Mouse (Mus musculus) layer of hippocampus, adult 2 months (tissue): ENCODE data around the gene Nab2. TPM values are rescaled to one million over a fixed set of nuclear protein-coding genes. Genes with fewer than 3 reads are reported as not detected.
A peak's percentile ranks its signal among the peaks of the same experiment; 100 is the strongest.
"Not testable (repeated sequence)": the region's sequence is repeated elsewhere in the genome, so short reads cannot be mapped to it uniquely, and the experiment has no call there.

Experiments
- DNase-seq, 2 experiments: peaks; one replicate each; pipeline ENCODE4 v3.0.0; 2022; ENCODE audit warnings: low spot score in 2 of 2
- H3K27ac ChIP-seq: fragments of 200-600 bp; 2 replicates; pipeline ENCODE4 v1.8.1; 2022
- H3K4me3 ChIP-seq: fragments of 200-600 bp; 2 replicates; pipeline ENCODE4 v1.8.1; 2022; ENCODE audit warnings: mild to moderate bottlenecking
- CTCF ChIP-seq: fragments of 200-600 bp; conservative IDR thresholded peaks from 2 replicates; pipeline ENCODE4 v1.8.1; 2022; ENCODE audit warnings: antibody characterized with exemption, mild to moderate bottlenecking, moderate library complexity
- total RNA-seq, 2 experiments: library from RNA; stranded (reverse); gene quantifications; 2 replicates each; pipeline ENCODE4 v1.2.3; 2021

Gene Nab2
- total RNA-seq, 2 experiments from 2014 or later = 44.0 to 44.4 TPM

DNA sequence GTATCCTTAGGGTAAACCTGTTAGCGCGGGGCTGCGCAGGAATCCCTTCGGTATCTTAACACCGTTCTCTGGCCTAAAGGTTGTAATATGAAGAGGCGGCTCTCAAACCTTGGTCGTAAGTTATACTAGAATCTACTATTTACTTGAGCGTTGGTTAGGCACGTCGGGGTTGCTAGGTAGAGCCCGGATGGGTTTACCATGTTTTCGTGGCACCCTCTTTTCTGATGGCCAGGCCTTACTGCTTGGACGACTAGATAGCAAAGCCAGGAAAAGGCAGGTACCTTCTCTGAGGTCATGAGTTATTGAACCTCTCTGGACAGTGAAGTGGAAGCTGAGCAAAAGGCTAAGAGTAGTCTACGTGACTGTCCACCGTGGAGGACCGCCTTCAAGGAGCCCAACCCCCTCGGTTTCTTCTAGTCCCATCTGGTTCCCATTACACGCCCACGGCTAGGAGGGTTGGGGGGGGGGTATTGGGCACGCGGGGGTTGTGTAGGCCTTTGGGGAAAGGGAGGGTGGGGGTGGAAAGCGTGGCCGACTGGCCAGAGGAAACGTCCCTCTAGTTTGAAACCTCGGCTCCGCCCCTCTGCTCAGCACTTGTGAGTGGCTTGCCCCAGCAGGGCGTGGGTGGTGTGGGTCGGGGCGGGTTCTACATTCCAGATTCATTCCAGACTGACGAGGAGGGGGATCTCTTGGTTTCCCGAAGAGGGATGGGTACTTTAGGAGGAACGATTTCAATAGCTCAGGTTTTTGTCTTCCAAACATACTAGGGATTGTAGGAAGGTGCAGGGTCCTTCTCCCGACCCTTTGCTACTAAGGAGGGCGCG lies 887 bp downstream of the Nab2 start:
- no peak for TF ChIP-seq CTCF
- DNase-seq = peak; percentile 68 to 77
- Histone ChIP-seq H3K27ac (peak overlapping the region; percentile 99), H3K4me3 (peak overlapping the region; percentile 85)

DNA sequence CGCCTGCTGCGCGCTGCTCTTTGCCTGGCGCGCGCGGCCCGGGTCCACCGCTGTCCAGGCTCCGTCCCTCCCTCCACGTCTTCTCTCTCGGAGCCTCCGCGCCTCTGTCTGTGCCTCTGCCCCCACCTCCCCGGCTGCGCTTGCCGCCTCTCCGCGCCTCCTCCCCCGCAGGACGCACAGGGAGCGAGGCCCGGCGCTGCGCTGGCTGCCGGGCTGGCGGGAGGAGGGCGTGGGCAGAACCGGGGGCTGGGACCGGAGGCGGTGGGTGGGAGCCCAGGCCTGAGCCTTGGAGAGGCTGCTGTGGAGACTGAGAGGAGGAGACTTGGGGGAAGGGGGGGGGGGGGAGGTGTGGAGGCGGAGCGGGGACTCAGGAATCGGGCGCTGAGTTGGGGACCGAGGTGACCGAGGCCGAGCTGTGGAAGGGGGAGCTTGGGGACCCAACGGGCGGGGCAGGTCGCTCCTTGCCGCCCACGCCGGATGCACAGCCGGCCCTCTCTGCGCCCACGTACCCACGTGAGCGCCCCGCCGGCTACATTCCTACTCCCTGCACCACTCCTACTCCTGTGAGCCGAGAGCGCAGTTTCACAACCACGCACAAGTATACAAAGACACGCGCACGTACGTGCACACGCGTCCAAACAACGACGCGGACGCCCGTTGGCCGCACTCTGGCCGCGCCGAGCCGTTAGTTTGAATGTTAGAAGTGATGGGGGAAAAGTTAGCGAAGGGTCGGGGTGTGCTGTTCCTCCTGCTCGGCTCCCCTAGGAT lies 1.7 kb downstream of the Nab2 start, which contains the start of gene Nemp1:
Gene Nemp1, plus strand, starts transcription at position 401 of the 768 bp plus-strand sequence.
- DNase-seq = peak; percentile 61 to 72
- TF ChIP-seq CTCF = no peak
- Histone ChIP-seq H3K27ac (peak within 1 kb of the TSS; percentile 99), H3K4me3 (peak within 1 kb of the TSS; percentile 85)

DNA sequence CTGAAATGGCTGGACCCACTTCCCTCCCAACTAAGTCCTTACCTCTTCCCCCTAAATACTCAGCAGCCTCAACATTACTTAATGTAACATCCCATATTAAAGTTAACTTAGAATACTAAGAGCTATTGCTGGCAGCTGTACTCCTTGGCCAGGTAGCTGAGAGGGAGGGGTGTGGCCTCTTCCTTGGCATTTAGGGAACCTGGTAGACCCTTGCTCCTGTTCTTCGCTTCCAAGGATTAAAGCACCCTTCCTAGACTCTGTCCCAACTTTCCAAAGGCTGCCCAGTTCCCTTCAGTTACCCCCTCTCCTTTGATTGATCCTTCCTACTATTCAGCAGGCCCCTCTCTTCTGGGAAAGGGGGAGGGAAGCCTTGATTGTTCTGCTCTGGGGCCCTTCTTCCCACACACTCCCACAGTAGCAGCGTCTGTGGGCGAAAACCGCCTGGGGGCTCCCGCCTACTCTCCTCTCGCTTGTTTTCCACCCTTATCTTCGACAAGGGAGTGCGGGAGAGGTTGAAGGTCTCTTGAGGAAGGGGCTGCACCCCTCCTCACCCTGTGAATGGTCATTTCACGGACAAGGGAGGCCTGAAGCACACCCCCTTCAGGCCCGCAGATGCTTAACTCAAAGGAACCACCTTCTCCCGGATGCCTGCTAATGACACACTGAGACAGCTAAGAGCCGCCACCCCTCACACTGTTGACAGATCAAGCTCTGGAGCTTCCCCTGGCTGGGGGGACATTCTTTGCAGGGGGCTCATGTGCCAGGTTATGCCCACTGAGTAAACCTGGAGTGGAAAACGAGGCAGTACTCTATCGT lies 2.8 kb downstream of the Nab2 start:
- peak; percentile 21 for TF ChIP-seq CTCF
- Histone ChIP-seq H3K27ac (peak overlapping the region; percentile 99), H3K4me3 (peak overlapping the region; percentile 85)
- no peak for DNase-seq

DNA sequence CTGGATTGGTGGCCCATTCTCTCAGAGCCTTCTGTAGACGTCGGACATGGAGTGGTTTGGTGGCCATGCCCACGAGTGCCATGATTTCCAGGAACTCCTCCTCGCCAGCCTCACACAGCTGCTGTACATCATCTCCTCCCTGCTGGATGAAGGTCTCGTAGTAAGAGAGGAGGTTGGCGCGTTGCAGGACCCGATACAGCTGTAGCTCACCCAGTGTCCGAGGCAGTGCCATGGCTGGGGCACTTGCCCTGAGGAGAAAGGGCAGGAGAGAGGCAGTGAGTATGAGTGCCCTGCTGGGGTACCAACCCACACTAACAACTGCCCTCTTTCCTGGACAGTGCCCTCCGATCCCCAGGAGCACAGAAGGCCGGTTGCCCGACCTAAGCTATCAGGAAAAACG lies 3.5 kb downstream of the Nab2 start:
- H3K27ac ChIP-seq = peak overlapping the region; percentile 99
- H3K4me3 ChIP-seq = peak overlapping the region; percentile 85
- TF ChIP-seq CTCF = no peak
- DNase-seq = no peak

DNA sequence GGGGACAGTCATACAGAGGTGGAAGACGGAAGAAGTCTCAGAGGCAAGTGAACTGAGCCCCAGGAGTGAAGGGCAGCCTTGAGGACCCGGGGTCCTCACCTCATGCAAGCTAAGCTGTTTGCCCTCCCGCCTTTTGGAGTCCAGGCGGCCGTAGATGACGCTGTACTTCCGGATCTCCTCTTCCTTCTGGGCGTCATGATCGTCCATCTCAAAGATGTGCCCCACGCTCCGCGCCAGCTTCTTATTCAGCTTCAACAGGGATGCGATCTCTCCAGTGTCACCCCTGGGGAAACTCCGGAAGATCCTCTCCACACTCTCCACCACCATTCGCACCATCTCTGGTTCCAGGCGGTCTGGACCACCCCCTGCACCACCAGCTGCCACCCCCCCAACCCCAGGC lies 4.2 kb downstream of the Nab2 start:
- DNase-seq = no peak
- peak overlapping the region; percentile 85 for H3K4me3 ChIP-seq
- H3K27ac ChIP-seq = peak overlapping the region; percentile 99
- no peak for TF ChIP-seq CTCF

DNA sequence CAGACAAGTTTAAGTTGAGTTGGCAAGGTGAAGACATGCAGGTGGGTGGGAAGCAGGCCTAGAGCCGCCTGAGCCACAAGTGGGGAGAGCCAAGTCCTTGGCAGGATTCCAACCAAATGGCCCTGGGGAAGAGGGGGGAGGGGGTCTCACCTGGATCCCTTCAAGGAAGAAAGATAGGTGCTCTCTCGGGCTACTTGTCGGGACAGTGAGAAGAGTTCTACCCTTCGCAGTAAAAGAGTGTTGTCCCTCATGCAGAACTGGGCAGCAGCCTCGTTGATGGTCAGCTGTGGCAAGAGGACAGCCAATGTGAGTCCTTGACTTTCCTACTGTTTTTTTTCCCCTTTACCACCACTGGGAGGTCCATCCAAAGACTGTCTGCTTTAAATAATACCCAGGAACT lies 4.8 kb downstream of the Nab2 start:
- Histone ChIP-seq H3K27ac (peak overlapping the region; percentile 99), H3K4me3 (peak overlapping the region; percentile 85; the same call in 1 of the 2 replicates)
- no peak for TF ChIP-seq CTCF
- no peak for DNase-seq

DNA sequence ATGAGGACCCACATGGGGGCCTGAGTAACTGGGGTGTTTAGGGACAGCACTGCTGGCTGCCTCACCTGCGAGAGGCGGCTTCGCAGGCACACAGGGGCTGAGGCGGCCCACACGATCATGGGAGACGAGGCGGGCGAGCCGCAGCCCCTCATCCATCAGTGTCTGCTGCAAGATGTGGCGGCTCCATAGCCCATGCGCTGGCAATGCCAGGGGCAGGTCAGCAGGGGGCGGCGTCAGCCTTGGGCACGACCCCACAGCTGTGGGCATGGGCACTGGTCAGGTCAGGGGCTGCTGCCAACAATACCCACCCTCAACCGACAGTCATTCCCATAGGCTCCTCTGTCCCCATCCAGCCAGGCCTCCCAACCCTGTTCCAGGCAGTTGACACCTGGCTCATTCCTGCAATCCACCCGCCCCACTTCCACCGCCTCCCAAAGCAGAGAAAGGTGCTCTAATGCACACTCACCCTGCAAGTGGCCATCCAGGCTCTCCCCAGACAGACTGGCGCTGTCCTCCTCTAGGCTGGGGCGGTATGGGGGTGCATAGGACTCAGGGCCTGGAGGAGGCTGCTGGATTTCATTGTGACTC lies 5.6 kb downstream of the Nab2 start:
- no peak for DNase-seq
- peak overlapping the region; percentile 99 for H3K27ac ChIP-seq
- H3K4me3 ChIP-seq = peak overlapping the region; percentile 85
- TF ChIP-seq CTCF = peak; percentile 57

DNA sequence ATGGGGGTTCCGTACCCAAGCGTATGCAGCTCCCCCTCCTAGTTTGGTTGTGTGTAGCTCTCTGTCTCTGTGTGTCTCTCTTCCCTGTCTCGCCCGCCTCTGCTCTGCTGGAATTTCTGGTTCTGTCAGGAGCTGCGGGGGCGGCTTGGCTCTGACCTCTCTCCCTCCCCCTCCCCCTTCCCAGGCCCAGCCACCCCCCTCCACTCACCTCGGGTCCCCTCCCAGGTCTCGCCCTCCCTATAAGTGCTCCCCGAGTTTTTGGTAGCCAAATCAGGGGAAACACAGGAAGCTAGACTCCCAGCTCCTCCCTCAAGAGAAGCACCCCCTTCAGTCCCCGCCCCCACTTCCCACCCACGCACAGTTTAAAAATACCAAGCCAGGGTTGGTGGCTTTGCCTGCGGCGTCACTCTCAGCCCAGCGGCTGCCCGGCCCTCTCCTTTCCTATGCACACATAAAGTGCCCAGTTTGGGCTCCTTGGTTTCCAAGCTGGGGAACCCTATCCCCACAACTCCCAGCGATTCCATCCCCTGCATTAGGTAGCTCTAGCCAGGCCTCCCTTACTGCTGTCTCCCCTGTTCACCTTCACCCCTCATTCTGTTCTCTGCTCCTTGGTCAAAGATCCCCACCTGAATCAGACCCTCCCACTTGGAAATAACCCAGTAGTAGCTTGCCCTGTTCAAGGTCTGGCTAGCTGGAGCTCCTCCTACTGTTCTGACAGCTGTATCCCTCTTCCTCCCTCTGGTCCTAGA lies 6.3 kb downstream of the Nab2 start:
- peak overlapping the region; percentile 99 for H3K27ac ChIP-seq
- H3K4me3 ChIP-seq = peak overlapping the region; percentile 85
- DNase-seq = peak in 1 of 2 experiments; percentile 45

DNA sequence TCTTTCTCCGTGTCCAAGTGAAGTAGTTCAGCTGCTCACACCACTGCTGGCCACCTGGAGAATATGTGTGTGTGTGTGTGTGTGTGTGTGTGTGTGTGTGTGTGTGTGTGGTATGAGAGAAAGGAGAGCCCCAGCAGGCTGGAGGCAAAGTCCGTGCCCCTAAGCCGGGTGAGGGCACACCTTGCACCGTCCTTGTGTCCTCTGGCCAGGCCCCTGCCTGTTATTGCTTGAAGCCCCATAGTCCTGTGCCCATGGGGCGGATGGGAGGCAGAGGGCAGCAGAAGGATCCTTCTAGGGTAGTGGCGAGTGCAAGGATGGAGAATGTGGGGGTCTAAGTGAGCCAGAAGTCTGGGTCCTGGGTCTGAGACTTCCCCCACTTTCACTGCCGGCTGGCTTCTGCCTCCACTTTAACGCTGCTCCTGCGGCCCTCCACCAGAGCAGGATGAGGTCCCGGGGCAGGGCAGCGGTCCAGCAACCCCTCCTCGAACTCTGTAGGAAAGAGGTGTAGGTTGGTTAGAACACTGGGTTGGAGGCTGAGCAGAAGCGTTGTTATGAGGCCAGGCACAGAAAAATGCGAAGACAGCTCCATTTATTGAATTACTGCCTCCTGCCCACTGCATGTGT lies 7.0 kb downstream of the Nab2 start:
- Histone ChIP-seq H3K4me3 (peak overlapping the region; percentile 85), H3K27ac (peak overlapping the region; percentile 99)
- no peak for TF ChIP-seq CTCF
- no peak for DNase-seq

More for the DNA sequence above, 6.3 kb downstream of the Nab2 start:
- no peak for TF ChIP-seq CTCF

DNA sequence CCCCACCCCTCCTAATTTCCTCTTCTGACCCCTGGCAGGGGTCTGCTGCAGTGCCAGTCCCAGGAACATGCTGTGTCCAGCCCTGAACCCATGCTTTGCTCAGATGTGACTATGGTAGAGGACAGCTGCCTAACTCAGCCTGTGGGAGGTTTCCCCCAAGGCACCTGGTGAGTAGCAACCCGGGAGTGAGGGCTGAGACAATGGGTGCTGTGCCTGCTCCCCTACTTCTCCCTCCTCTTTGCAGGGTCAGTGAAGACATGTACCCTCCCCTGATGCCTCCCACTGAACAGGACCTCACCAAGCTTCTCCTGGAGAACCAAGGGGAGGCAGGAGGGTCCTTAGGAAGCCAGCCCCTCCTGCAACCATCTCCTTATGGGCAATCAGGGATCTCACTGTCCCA lies 8.8 kb downstream of the Nab2 start:
- no peak for TF ChIP-seq CTCF
- no peak overlapping the region for H3K27ac ChIP-seq
- no peak for DNase-seq
- H3K4me3 ChIP-seq = no peak overlapping the region

DNA sequence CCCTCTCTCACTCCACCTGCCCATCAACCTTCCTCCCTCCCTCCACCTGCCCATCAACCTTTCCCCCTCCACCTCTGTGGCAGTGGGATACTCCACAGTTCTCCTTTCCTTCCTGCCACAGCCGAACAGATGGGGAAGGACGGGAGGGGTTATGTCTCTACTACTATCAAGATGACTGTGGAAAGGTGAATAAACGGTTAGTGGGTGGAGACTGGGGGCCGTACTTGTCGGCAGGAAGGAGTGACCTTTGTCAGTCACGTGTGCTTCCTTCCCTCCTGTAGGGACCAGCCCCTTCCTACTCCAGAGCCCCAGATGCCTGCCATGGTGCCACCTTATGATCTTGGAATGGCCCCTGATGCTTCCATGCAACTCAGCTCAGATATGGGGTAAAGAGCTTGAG lies 10.3 kb downstream of the Nab2 start:
- no peak overlapping the region for H3K27ac ChIP-seq
- DNase-seq = no peak
- H3K4me3 ChIP-seq = no peak overlapping the region
- TF ChIP-seq CTCF = no peak

DNA sequence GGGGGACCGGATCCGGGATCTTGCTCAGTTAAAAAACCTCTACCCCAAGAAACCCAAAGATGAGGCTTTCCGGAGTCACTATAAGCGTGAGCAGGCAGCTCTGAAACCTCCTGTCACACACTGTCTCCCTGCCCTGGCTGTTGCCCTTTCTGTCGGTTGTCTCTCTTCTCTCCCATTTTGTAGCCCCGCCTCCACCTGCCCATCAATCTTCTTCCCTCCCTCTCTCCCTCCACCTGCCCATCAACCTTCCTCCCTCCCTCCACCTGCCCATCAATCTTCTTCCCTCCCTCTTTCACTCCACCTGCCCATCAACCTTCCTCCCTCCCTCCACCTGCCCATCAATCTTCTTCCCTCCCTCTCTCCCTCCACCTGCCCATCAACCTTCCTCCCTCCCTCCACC lies 10.8 kb downstream of the Nab2 start:
- not testable (repeated sequence) for H3K4me3 ChIP-seq, DNase-seq, H3K27ac ChIP-seq
